Mouse (Mus musculus): ENCODE data around the gene Zfp759. TPM values are rescaled to one million over a fixed set of nuclear protein-coding genes. Genes with fewer than 3 reads are reported as not detected.

Gene Zfp759
- polyA plus RNA-seq, 1 experiment = 0.57 TPM

- no peak overlapping the region for H3K27ac ChIP-seq (ENCODE audit: control insufficient read depth, insufficient read depth, low read depth, low read length, poor library complexity)
- 25% methylated on average over 5 of the region's 5 CpGs for WGBS
- no peaks in the 10 kb centered on the region; the same call in none of the 2 replicates for H3K4me1 ChIP-seq (ENCODE audit: control insufficient read depth, insufficient read depth, low read length)
- no peak for TF ChIP-seq POLR2A (IDR thresholded peaks at IDR 0.05; ENCODE audit: borderline replicate concordance, control insufficient read depth, low read depth, low read length)
- no peak for TF ChIP-seq CTCF (IDR thresholded peaks at IDR 0.05; ENCODE audit: control insufficient read depth, insufficient read depth, low read length)
- no peak overlapping the region for H3K4me3 ChIP-seq (replicated peaks; ENCODE audit: control insufficient read depth, low read depth, low read length)
Measured at GRCm38 (mm10) chr13:67173723-67174055, 52.2 kb downstream of the Zfp759 start.

Other genes starting within 250 kb of the Zfp759 start
- gene Gm10767, start 216.7 kb upstream of the Zfp759 start, polyA plus RNA-seq (2011; ENCODE audit: insufficient read depth, insufficient read length, low replicate concordance, missing spikeins) = not detected in 2 replicates
- 0.42 and 0.49 TPM in 2 replicates for gene Zfp712, start 60.5 kb upstream of the Zfp759 start, polyA plus RNA-seq (2011; ENCODE audit: insufficient read depth, insufficient read length, low replicate concordance, missing spikeins)
- not detected in 2 replicates for gene Zfp708, start 23.7 kb upstream of the Zfp759 start, polyA plus RNA-seq (2011; ENCODE audit: insufficient read depth, insufficient read length, low replicate concordance, missing spikeins)
- 0.81 TPM in 1 of 2 replicates, not detected in the other for gene Gm28557, start 13.1 kb upstream of the Zfp759 start, polyA plus RNA-seq (2011; ENCODE audit: insufficient read depth, insufficient read length, low replicate concordance, missing spikeins)
- 0.47 and 0.79 TPM in 2 replicates for gene Rslcan18, start 5.4 kb upstream of the Zfp759 start, polyA plus RNA-seq (2011; ENCODE audit: insufficient read depth, insufficient read length, low replicate concordance, missing spikeins)
- 3.2 TPM in 1 of 2 replicates, not detected in the other for gene Rsl1, start 51.5 kb downstream of the Zfp759 start, polyA plus RNA-seq (2011; ENCODE audit: insufficient read depth, insufficient read length, low replicate concordance, missing spikeins)
- gene Zfp455, start 72.8 kb downstream of the Zfp759 start, polyA plus RNA-seq (2011; ENCODE audit: insufficient read depth, insufficient read length, low replicate concordance, missing spikeins) = 0.75 TPM in 1 of 2 replicates, not detected in the other
- gene Zfp458, start 156.8 kb downstream of the Zfp759 start, polyA plus RNA-seq (2011; ENCODE audit: insufficient read depth, insufficient read length, low replicate concordance, missing spikeins) = 0.70 and 0.97 TPM in 2 replicates
- gene Zfp457, start 184.8 kb downstream of the Zfp759 start, polyA plus RNA-seq (2011; ENCODE audit: insufficient read depth, insufficient read length, low replicate concordance, missing spikeins) = 3.0 TPM in 1 of 2 replicates, not detected in the other
- 1.7 and 2.1 TPM in 2 replicates for gene Zfp595, start 210.9 kb downstream of the Zfp759 start, polyA plus RNA-seq (2011; ENCODE audit: insufficient read depth, insufficient read length, low replicate concordance, missing spikeins)
- gene Gm28044, start 238.9 kb downstream of the Zfp759 start, polyA plus RNA-seq (2011; ENCODE audit: insufficient read depth, insufficient read length, low replicate concordance, missing spikeins) = not detected in 2 replicates
- gene Zfp953, start 238.9 kb downstream of the Zfp759 start, polyA plus RNA-seq (2011; ENCODE audit: insufficient read depth, insufficient read length, low replicate concordance, missing spikeins) = 0.90 and 2.1 TPM in 2 replicates